Mouse (Mus musculus): ENCODE results near the gene Tmprss15. TPM values are rescaled to one million over a fixed set of nuclear protein-coding genes. Genes with fewer than 3 reads are reported as not detected.

The Tmprss15 gene
- 0.04 TPM in 1 of 2 replicates, not detected in the other for polyA plus RNA-seq (2014; fragmentation: Nextera tagmentation; extraction: Ambion mirVana)

DNA sequence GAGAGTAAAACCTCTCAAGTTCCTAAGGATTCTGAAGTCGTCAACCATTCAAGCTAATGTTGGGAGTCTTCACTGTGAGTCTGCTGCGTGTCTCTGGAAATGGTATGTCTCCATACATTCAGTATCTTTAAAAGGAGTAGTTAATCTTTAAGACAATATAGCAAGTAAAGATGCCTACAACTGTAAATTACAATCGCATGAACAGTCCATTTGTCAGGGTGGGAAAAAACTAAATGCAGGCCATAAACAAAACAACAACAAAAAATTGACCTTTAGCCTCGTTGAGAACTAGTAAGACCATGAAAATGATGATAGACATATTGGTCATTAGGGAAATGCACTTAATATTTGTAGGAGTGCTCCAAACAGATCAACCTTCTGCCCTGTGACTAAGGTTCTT, at the start of gene Tmprss15:
TSS of gene Tmprss15 (minus strand) at position 101 of the 400 bp plus-strand sequence.
- 88% methylated on average over 4 of the region's 4 CpGs for whole genome bisulfite sequencing
- no peak for DNase-seq (ENCODE audit: low spot score)

DNA sequence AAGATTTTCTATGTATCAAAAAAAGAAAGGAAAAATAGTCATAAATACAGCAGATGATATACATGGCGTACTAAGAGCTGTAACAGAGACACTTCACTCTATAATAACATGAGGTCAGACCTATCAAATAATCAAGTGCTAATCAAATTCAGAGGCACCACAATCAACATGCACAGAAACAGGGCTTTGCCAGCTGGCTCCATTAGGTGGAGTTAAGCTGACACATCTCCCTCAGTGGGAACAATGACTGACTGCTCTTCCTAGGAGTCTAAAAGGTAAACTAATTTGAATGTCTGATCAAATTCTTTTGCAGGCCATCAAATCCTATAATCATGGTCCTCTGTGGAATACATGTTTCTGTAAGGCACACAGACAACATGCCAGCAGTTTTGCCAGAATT, 24.0 kb upstream of the Tmprss15 start:
- no peak overlapping the region for H3K9ac ChIP-seq
- DNase-seq (ENCODE audit: low spot score), result peak; percentile 37
- no peaks in the 10 kb centered on the region for H3K27me3 ChIP-seq (ENCODE audit: control insufficient read depth, insufficient read depth, low read length)
- 0 out of 2 replicates have a peak, but pooled peaks have one; percentile 40 for ATAC-seq (ENCODE audit: low FRiP score)
- no peak overlapping the region for H3K4me3 ChIP-seq (replicated peaks; ENCODE audit: low read length)
- H3K36me3 ChIP-seq (replicated peaks; ENCODE audit: control insufficient read depth, insufficient read depth), result no peaks in the 10 kb centered on the region
- no peak overlapping the region for H3K4me2 ChIP-seq (replicated peaks)
- no peaks in the 10 kb centered on the region; the same call in 1 of the 2 replicates for H3K4me1 ChIP-seq (replicated peaks; ENCODE audit: control insufficient read depth, insufficient read depth, low read length)
- H3K27ac ChIP-seq, result no peak overlapping the region
- H3K9me3 ChIP-seq (ENCODE audit: control insufficient read depth, low read length), result no peaks in the 10 kb centered on the region
- 60% methylated on average over 1 of the region's 1 CpGs for WGBS

More for the DNA sequence above, at the start of gene Tmprss15:
- H3K4me3 ChIP-seq (replicated peaks; ENCODE audit: low read length), result no peak within 1 kb of the TSS
- no peaks in the 10 kb centered on the region for H3K4me1 ChIP-seq (replicated peaks; ENCODE audit: control insufficient read depth, insufficient read depth, low read length)
- no peak within 1 kb of the TSS for H3K4me2 ChIP-seq (replicated peaks)
- no peaks in the 10 kb centered on the region for H3K36me3 ChIP-seq (replicated peaks; ENCODE audit: control insufficient read depth, insufficient read depth)
- H3K9ac ChIP-seq, result no peak within 1 kb of the TSS
- ATAC-seq (ENCODE audit: low FRiP score), result no peak
- no peak within 1 kb of the TSS for H3K27ac ChIP-seq
- H3K9me3 ChIP-seq (ENCODE audit: control insufficient read depth, low read length), result no peaks in the 10 kb centered on the region
- no peaks in the 10 kb centered on the region for H3K27me3 ChIP-seq (ENCODE audit: control insufficient read depth, insufficient read depth, low read length)

DNA sequence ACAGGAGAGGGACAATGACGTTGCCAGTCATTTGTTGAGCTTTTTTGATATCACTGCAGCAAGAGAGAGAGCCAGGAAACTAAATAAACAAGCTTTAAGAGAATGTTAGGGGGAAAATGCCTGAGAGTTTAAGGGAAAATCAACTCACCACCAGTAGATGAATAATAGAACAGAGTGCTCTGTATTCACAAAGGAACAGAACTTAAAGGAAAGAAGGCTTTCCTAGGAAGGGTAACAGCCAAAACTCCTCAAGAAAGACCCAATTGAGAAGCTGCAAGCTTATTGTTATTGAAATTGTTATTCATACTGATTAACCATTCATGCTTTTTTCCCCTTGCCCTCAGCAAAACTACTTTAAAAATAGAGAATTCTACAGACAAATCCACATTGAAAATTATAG, 18.6 kb upstream of the Tmprss15 start:
- no peaks in the 10 kb centered on the region for H3K36me3 ChIP-seq (replicated peaks; ENCODE audit: control insufficient read depth, insufficient read depth)
- no peak overlapping the region for H3K27ac ChIP-seq
- no peaks in the 10 kb centered on the region for H3K27me3 ChIP-seq (ENCODE audit: control insufficient read depth, insufficient read depth, low read length)
- H3K9me3 ChIP-seq (ENCODE audit: control insufficient read depth, low read length), result no peaks in the 10 kb centered on the region
- no peak overlapping the region for H3K4me2 ChIP-seq (replicated peaks)
- no peak for DNase-seq (ENCODE audit: low spot score)
- WGBS, result 40% methylated on average over 1 of the region's 1 CpGs
- H3K9ac ChIP-seq, result no peak overlapping the region
- ATAC-seq (ENCODE audit: low FRiP score), result no peak
- no peak overlapping the region for H3K4me3 ChIP-seq (replicated peaks; ENCODE audit: low read length)
- no peaks in the 10 kb centered on the region for H3K4me1 ChIP-seq (replicated peaks; ENCODE audit: control insufficient read depth, insufficient read depth, low read length)

DNA sequence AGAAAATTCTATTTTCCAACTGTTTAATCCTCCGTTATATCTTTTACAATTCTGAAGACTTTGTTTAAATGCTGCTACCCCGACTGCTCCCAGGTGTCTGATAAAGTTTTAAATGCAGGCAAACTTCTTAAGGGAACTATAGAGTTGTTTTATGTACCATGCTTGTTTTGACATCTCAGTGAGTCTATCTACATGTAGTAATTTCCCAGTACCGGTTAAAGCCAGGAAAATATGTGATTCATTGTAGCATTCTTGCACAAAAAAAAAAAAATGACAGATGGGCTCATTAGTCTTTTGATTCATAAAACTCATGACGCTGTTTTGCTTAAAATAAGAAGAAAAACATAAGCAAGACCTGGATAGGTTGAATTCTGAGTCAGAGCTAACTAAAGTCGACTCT, 18.1 kb upstream of the Tmprss15 start:
- no peaks in the 10 kb centered on the region for H3K27me3 ChIP-seq (ENCODE audit: control insufficient read depth, insufficient read depth, low read length)
- H3K4me1 ChIP-seq (replicated peaks; ENCODE audit: control insufficient read depth, insufficient read depth, low read length), result no peaks in the 10 kb centered on the region
- H3K9me3 ChIP-seq (ENCODE audit: control insufficient read depth, low read length), result no peaks in the 10 kb centered on the region
- DNase-seq (ENCODE audit: low spot score) (no peak), ATAC-seq (ENCODE audit: low FRiP score) (no peak)
- no peaks in the 10 kb centered on the region for H3K36me3 ChIP-seq (replicated peaks; ENCODE audit: control insufficient read depth, insufficient read depth)
- no peak overlapping the region for H3K27ac ChIP-seq
- H3K9ac ChIP-seq, result no peak overlapping the region
- H3K4me3 ChIP-seq (replicated peaks; ENCODE audit: low read length), result no peak overlapping the region
- H3K4me2 ChIP-seq (replicated peaks), result no peak overlapping the region
- WGBS, result 76% methylated on average over 5 of the region's 5 CpGs

DNA sequence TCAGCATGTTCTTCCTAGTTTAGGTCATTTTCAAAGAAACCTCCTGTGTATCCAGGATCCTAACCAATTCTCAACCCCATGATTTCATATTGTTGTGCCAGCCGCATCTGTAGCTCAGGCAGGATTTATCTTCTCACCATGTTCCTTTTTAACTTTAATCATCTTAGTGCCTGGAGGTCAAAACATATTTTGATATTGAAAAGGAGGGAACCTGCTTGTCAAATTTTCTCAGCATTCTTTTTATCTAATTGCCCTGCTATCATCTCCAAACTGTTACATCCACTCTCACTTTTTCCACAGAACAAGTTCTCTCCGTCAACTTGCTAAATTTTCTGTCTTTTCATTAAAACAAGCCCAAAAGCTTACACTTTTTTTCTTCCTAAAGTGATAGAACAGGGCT, 9.4 kb upstream of the Tmprss15 start:
- Histone ChIP-seq H3K9ac (no peak overlapping the region), H3K4me3 (replicated peaks; ENCODE audit: low read length) (no peak overlapping the region), H3K27ac (no peak overlapping the region), H3K27me3 (ENCODE audit: control insufficient read depth, insufficient read depth, low read length) (no peaks in the 10 kb centered on the region), H3K36me3 (replicated peaks; ENCODE audit: control insufficient read depth, insufficient read depth) (no peaks in the 10 kb centered on the region), H3K4me2 (replicated peaks) (no peak overlapping the region), H3K9me3 (ENCODE audit: control insufficient read depth, low read length) (no peaks in the 10 kb centered on the region), H3K4me1 (replicated peaks; ENCODE audit: control insufficient read depth, insufficient read depth, low read length) (no peaks in the 10 kb centered on the region)
- ATAC-seq (ENCODE audit: low FRiP score) (no peak), DNase-seq (ENCODE audit: low spot score) (no peak)
- whole genome bisulfite sequencing, result 82% methylated on average over 2 of the region's 2 CpGs

DNA sequence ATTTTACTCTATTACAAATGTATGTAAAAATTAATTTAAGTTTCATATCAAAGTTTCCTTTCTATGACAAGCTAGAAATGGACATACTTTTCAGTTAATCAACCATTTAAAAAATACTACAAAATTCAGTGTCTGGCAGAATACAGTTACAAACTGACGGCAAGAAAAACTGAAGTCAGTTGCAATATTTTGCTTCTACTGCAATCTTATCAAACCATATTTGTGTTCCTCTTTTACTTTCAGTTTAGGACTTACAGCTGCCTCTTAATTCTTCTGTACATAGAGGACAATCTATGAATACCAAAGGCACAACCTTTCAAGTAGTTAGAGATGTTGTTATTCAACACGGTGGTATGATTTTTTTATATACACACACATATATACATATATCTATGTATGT, 7.4 kb upstream of the Tmprss15 start:
- H3K4me1 ChIP-seq (replicated peaks; ENCODE audit: control insufficient read depth, insufficient read depth, low read length), result no peaks in the 10 kb centered on the region
- ATAC-seq (ENCODE audit: low FRiP score), result no peak
- H3K4me2 ChIP-seq (replicated peaks), result no peak overlapping the region
- no peaks in the 10 kb centered on the region for H3K27me3 ChIP-seq (ENCODE audit: control insufficient read depth, insufficient read depth, low read length)
- no peak for DNase-seq (ENCODE audit: low spot score)
- no peaks in the 10 kb centered on the region for H3K36me3 ChIP-seq (replicated peaks; ENCODE audit: control insufficient read depth, insufficient read depth)
- no peak overlapping the region for H3K27ac ChIP-seq
- no peak overlapping the region for H3K9ac ChIP-seq
- H3K4me3 ChIP-seq (replicated peaks; ENCODE audit: low read length), result no peak overlapping the region
- no peaks in the 10 kb centered on the region for H3K9me3 ChIP-seq (ENCODE audit: control insufficient read depth, low read length)
- WGBS, result 98% methylated on average over 2 of the region's 2 CpGs

DNA sequence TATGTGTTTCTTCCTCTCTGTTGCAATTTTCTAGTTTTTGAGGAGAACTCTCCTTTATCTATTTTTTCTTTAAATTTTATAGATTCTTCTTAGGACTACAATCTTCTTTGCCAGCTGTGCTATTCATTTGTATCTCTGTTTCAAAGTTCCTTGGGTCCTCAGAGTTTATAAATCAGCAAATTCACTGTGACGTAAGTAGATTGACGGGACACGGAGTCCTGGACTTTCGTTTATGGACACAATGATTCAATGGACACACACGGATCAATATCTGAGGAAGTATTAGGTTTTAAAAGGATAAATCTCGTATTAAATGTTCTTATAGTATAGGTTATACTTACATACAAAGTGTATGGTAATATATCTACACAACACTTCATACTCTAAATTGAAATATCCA, 4.3 kb downstream of the Tmprss15 start:
- Histone ChIP-seq H3K9ac (no peak overlapping the region), H3K4me2 (replicated peaks) (no peak overlapping the region), H3K36me3 (replicated peaks; ENCODE audit: control insufficient read depth, insufficient read depth) (no peaks in the 10 kb centered on the region), H3K9me3 (ENCODE audit: control insufficient read depth, low read length) (no peaks in the 10 kb centered on the region), H3K27me3 (ENCODE audit: control insufficient read depth, insufficient read depth, low read length) (no peaks in the 10 kb centered on the region), H3K4me3 (replicated peaks; ENCODE audit: low read length) (no peak overlapping the region), H3K4me1 (replicated peaks; ENCODE audit: control insufficient read depth, insufficient read depth, low read length) (no peaks in the 10 kb centered on the region), H3K27ac (no peak overlapping the region)
- WGBS, result 89% methylated on average over 6 of the region's 6 CpGs
- no peak for ATAC-seq (ENCODE audit: low FRiP score)
- DNase-seq (ENCODE audit: low spot score), result no peak

DNA sequence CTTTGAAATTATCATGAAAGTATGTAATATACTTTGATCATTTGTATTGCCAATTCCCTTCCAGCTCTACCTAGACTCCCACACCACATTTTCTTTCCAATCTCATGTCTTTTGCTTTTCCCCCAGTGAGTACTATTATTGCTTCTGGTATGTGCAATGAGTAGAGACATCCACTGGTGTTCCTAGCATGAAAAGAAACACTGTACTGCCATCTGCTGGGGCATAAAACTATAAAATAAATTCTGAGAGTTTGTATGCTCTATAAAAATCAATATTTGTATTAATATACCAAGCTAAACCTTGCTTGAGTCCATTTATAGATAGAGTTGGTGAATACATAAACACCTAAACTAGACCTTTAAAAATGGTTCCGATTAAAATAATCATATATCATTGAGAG, 27.0 kb downstream of the Tmprss15 start:
- Histone ChIP-seq H3K4me2 (replicated peaks) (no peak overlapping the region), H3K9ac (no peak overlapping the region), H3K27ac (no peak overlapping the region), H3K36me3 (replicated peaks; ENCODE audit: control insufficient read depth, insufficient read depth) (no peaks in the 10 kb centered on the region), H3K27me3 (ENCODE audit: control insufficient read depth, insufficient read depth, low read length) (no peaks in the 10 kb centered on the region), H3K4me3 (replicated peaks; ENCODE audit: low read length) (no peak overlapping the region), H3K9me3 (ENCODE audit: control insufficient read depth, low read length) (no peaks in the 10 kb centered on the region), H3K4me1 (replicated peaks; ENCODE audit: control insufficient read depth, insufficient read depth, low read length) (no peaks in the 10 kb centered on the region)
- DNase-seq (ENCODE audit: low spot score) (no peak), ATAC-seq (ENCODE audit: low FRiP score) (no peak)
- WGBS, result 91% methylated on average over 1 of the region's 1 CpGs

DNA sequence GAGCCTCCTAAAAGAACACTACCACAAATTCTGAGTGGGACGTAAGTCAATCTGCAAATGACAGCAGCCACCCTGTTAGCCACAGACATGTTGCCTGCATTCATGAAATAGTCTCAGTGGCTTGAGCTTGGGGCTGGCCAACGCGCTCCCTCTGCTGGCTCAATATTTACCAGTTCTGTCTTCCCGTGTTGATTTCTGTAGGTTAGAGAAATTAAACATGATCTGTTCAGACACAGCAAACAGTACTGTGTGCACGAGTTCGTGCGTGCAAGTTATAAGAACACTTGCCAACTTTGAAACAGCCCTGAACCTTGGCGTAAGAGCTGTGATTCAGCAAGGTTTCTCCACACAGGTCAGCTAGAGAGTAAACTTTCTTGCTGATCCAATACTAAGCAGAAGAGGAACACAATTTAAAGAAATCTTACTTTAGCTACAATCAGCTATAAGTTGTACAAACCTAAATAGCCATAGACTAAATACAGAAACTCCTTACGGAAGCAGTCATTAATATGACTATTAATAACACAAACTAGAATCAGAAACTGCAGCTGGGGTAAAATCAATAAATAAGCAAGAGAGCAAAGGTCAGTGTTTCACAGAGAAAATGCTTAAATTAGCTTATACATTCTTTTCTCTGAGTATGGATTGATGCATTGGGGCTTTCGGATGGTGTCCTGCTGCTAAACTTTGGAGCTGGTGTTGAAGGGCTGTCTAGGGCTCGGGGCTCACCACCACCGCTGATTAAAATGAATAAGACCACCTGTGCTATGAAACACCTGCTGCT, 31.9 kb downstream of the Tmprss15 start:
- no peaks in the 10 kb centered on the region for H3K9me3 ChIP-seq (ENCODE audit: control insufficient read depth, low read length)
- no peak overlapping the region for H3K9ac ChIP-seq
- ATAC-seq (ENCODE audit: low FRiP score) (no peak), DNase-seq (ENCODE audit: low spot score) (peak; percentile 48)
- no peak overlapping the region for H3K4me2 ChIP-seq (replicated peaks)
- H3K27ac ChIP-seq, result no peak overlapping the region
- 61% methylated on average over 12 of the region's 12 CpGs for WGBS
- H3K4me1 ChIP-seq (replicated peaks; ENCODE audit: control insufficient read depth, insufficient read depth, low read length), result no peaks in the 10 kb centered on the region
- no peaks in the 10 kb centered on the region for H3K27me3 ChIP-seq (ENCODE audit: control insufficient read depth, insufficient read depth, low read length)
- no peak overlapping the region for H3K4me3 ChIP-seq (replicated peaks; ENCODE audit: low read length)
- H3K36me3 ChIP-seq (replicated peaks; ENCODE audit: control insufficient read depth, insufficient read depth), result no peaks in the 10 kb centered on the region
